Mouse (Mus musculus) heart, adult 18-20 months (tissue): ENCODE measurements at regions not wholly inside any gene's neighbourhood (a gene's known extent, or its start where the extent isn't known, plus 50 kb on each side); places are given as distances from the start of the nearest gene placed in this dataset.
"Not testable (repeated sequence)": the region's sequence is repeated elsewhere in the genome, so short reads cannot be mapped to it uniquely, and the experiment has no call there.

Experiments used
- DNase-seq, 2 experiments: peaks; one replicate each; pipeline ENCODE4 v3.0.0; 2021 to 2022; ENCODE audit warnings: mixed read lengths in 1 of 2

DNA sequence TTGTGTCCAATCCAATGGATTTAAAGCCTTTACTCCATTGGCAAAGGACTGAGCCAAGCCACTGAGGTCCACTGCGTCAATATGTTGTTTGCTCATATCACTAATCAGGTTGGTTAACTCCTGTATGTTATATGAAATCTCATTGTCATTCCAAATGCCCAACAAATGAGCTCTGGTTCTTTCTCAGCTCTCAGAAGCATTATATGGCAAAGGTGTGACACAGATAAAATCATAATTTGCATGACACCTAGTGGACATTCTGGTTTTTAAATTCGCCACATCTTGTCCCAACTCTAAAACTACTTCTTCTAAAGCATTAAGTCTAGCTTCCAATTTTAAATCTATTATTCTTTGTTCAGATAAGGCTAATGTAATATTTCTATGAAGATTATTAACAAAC, 1035.1 kb upstream of the Sel1l start:
- not testable (repeated sequence) for DNase-seq

DNA sequence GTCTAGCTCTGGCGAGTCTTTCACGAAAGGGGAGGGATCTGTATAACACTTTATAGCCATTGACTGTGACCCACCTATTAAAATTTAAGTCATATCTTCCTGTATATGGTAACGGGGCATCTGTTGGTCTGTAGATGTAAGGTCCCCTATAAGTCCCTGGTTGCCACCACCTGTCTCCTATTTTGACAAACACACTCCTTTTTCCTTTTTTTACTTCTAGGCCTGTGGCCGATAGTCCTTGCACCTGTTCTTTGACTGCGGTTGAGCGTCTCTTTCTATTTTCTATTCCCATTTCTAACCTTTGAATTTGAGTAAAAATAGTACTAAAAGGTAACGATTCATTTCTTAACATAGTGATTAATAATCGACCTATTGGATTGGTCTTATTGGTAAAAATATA, 1034.1 kb upstream of the Sel1l start:
- not testable (repeated sequence) for DNase-seq

DNA sequence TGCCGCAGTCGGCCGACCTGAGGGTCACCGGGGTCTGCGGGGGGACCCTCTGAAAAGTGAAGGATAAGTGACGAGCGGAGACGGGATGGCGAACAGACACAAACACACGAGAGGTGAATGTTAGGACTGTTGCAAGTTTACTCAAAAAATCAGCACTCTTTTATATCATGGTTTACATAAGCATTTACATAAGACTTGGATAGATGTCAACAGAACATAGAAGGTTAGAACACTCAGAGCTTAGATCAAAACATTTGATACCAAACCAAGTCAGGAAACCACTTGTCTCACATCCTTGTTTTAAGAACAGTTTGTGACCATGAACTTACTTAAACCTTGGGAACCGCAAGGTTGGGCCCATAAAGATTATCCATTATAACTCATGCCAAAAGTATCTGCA, 1033.6 kb upstream of the Sel1l start:
- DNase-seq = not testable (repeated sequence)

- DNase-seq = no peak
These were observed 1024.6 kb upstream of the Sel1l start for GRCm38 (mm10) chr12:92873602-92874001.

DNA sequence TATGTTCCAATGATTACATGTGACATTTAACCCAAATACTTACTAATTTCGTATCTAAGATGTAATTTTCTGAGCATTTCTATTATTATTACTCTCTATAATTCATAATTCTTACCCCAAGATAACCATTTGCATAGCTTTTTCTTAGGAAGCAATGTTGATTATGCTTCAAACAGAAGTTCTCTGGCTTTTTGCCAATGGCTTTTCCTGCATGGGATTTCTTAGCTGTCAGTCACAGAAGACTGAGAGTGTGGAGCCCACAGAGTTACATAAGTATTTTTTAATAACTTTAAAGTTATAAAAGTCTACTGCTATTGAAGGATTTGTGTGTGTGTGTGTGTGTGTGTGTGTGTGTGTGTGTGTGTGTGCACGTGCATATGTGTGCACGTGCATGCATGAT, 1020.4 kb upstream of the Sel1l start:
- no peak for DNase-seq

DNA sequence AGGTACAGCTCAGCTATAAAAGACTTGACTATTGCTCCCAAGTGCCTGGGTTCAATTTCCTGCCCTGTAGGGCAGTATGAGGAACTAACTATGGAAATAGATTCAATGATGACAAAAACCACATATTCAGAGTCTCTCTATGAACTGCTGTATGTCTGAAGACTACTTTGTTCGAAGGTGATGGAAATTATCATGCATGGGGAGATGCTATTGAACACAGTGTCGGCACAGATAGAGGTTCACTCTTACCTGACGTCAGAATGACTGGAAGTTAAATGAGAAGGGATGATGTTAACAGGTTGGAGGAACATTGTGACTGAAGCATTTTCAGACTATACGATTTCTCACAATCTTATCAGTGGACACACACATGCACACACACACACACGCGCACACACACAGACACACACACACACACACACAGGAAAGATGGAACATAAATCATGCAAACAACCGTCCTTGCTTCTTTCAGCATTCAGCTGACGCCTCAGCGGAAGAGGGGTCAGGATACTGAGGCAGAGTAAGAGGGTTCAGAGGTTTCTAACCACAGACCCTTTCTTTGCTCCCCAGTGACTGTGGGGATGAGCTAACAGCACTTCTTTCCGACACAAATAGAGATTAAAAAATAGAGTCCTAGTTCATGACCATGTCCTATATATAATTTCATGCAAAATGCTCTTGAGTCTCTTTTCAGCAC, 974.3 kb upstream of the Sel1l start:
- no peak for DNase-seq

DNA sequence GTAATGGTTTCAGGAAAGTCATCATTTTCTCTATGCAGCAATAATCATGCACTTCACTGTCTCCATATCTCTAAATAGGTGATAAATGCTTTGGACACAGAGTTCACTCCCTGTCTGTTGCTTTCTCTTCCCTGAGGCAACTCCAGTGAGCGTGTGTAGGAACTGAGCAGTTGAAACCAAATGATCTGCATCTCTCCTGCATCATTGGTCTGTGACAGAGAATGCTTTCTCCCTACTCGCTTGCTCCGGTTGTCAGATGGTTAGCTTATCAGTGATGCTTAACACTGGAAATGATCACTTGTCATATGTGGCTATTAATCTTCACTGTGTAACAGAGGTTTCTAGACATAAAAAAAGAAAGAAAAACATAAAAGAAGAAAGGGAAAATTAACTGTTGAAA, 969.7 kb upstream of the Sel1l start:
- DNase-seq = no peak

GRCm38 (mm10) chr12:92801121-92801520, 952.2 kb upstream of the Sel1l start:
- no peak for DNase-seq

DNA sequence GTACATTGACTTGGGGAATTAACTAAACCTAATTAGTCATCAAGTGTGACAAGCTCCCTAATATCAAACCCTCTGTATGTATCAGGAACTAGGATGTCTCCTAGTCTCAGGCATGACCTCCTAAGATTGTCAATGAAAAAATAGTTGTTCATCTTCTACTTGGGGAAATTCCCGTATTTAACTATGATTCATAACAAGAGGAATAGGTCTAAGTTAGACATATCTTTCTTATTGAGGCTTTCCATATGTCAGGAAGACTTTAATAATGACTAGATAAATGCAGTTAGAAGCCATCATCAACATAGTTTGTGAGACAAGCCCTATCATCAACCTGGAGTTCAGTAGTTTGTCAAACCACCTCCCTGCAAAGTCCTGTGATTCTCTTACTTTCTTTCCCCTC, 934.4 kb upstream of the Sel1l start:
- DNase-seq = no peak

DNA sequence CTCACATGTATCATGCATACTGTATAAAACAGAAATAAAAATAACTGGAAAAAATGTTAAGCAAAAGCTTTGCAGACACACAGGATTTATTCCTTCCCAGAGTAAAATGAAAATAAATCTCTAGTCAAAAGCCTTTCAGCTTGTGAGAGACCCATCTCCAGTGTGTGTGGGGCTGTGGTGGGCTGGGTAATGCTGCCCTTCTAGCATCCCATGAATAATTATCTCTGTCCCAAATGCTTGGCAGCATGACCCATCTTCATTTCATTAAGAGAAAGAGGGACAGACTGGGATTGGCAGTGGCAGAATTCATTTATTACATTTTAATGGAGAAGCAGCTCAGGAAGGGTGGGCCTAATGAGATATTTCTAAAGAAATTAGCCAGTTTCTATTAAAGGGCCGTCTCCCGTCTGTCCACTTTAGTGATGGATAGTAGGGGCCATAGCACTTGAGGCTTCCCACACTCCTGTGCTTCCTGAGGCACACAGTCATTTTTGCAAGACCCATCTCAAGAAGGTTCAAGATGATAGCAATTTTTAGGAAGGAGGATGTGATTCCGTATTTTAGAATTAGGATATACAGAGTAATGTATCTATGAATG, 930.8 kb upstream of the Sel1l start:
- DNase-seq = no peak

DNA sequence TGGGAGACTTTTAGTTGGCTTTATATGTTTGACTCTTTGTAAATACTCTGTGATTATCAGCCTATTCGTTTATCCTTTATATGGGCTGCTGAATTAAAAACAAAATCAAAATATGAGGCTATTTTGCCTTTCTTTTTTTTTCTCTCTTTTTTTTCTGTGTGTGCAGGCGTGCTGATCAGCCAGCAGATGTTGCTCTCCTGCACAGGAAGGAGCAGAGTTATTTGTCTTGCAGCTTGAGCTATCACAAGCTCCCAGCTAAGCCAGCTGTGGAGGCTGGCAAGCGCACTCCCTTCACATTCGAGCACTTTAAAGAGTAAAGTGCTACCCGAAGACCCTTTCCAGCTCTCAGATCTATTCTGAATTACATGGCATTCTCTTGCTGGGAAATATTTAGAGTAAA, 926.7 kb upstream of the Sel1l start:
- DNase-seq = no peak

DNA sequence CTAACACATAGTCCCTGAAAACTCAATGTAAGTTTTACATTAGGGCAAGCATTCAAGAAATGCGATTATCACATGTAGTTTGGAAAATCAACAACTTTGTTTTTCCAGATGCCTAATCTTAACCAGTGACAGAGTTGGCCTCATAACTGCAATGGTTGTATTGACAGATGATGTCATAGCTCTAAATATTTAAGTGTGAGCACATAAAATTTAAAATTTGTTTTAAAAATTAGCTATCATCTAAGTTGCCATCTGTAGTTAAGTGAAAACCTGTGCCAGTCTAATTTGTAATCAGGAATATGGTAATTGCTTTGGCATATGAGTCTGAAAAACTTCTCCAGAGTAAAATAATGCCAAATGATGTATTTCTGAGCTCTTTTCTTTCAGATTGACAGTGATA, 899.6 kb upstream of the Sel1l start:
- no peak for DNase-seq

DNA sequence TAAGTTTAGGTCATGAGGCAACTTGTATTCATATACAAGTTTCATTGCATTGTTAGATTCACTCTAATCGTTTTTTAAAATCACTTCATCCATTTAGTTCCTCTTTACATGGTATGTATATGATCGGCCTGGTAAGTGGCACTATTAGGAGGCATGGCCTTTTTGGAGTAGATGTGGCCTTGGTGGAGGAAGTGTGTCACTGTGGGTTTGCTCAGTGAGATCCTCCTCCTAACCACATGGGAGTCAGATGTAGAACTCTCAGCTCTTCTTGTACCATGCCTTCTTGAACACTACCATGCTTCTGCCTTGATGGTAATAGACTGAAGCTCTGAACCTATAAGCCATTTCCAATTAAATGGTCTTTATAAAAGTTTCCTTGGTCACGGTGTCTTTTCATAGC, 891.9 kb upstream of the Sel1l start:
- no peak for DNase-seq

GRCm38 (mm10) chr12:92739196-92739595, 890.2 kb upstream of the Sel1l start:
- DNase-seq = no peak

- no peak for DNase-seq
These were observed 888.8 kb upstream of the Sel1l start for GRCm38 (mm10) chr12:92737623-92738370.

- no peak for DNase-seq
These were observed 874.1 kb upstream of the Sel1l start for GRCm38 (mm10) chr12:92723022-92723421.

DNA sequence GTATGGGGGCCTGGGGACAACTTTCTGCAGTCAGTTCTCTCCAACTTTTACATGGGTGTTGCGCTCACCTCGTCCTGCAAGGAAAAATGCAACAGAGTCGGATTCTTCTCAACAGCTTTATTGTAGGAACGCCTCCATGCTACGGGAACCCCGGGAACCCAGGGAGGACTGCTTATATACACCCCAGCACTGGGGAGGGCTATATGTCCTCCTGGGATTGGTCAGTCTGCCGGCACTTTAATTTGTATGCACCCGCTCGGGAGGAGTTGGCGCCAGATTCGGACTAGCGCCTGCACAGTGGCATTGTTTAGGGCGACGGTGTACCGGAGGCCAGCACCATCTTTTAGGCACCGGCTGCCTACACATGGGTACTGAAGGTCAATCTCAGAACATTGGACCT, 864.5 kb upstream of the Sel1l start:
- DNase-seq = no peak

- no peak for DNase-seq
These were observed 859.5 kb upstream of the Sel1l start for GRCm38 (mm10) chr12:92708466-92708865.

DNA sequence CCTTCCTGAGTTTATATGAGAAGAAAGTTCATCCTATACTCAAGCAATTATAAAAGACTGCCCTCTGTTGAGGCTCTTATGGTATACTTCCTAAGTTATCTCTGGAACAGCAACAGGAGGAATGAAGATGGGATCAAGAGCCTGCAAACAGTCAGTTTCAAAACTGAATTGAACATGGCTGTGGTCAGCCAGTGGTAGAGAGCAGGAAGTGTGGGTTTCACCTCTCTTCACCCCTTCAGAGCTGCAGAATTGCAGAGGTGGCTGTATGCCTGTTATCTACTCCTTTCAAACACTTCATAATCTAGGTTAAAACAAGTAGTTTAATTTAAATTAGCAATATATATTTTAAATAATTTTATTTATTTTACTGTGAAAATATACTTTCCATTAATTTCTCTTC, 854.8 kb upstream of the Sel1l start:
- no peak for DNase-seq

- DNase-seq = no peak
These were observed 844.0 kb upstream of the Sel1l start for GRCm38 (mm10) chr12:92692956-92693355.

- DNase-seq = no peak
These were observed 823.4 kb upstream of the Sel1l start for GRCm38 (mm10) chr12:92672396-92672795.

DNA sequence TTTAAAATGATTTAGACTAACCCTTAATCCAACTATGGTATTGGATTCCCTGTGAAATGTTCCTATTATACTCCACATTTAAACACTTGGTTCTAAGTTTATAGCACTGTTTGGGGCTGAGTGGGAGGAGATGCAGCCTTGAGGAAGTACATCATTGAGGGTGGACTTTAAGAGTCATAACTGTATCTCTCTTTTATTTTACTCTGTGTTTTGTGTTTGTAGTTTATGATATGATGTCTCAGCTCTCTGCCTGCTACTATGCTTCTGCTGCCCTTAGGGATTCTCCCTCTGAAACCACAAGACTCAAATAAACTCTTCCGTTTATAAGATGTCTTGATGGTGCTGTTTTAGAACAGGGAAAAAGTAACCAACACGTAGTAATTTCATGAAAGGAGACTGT, 797.7 kb upstream of the Sel1l start:
- no peak for DNase-seq

DNA sequence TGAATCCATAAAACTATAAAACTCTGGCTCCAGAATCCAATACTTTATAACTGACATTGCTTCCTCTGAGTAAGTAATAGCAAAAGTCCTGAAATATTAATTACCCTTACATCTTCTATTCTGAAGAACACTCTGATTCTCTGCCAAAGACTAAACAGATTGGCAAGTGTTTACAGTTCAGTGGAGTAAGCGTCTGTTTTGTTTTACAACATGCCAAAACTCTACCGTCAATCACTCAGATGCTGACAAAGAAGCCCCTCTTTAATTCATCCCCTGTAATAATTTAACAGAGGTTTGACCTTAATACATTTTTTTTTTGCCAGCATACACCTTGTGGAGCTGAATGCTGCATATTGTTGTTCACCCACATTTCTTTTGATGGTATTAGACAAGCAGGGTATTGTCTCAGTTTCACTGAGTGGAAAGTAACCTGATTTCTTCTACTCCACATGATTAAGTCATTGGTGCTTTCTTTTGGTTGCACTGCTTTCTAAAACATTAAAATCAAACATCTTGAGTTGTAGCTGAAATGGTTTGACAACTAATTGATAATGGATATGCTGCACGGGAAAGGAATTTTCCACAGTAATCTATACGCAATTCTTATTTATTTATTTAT, 796.2 kb upstream of the Sel1l start:
- no peak for DNase-seq
